In genomic region chr7:144180885-144181284, GRCm38 (mm10) we compare ENCODE assay signal across 9 mouse cellular contexts.
A peak's percentile ranks its signal among the peaks of the same experiment; 100 is the strongest.
DNase-seq lines count a peak whose midpoint lies in the region; ATAC-seq and TF ChIP-seq lines count a peak whose summit lies in the region.
"Had no signal": no experiment of that assay in that cellular context is flagged by ENCODE, and none has a peak within 500 bp of the region (broad histone marks: within the 10 kb centered on the region; RNA-seq: fewer than 3 reads in every experiment).

No protein-coding gene starts in this region.

- intact Hi-C loops in left cerebral cortex, postnatal 36 days (cut with DNase I): no loop called here

- 22% methylated on average over 6 of the region's 6 CpGs for WGBS in heart, postnatal 0 days
- 26% methylated on average over 6 of the region's 6 CpGs for WGBS in hindbrain, embryonic 11.5 days
- WGBS in midbrain, embryonic 16.5 days: 23% methylated on average over 6 of the region's 6 CpGs

- peak; percentile 77 for TF ChIP-seq CTCF in heart, postnatal 0 days (IDR thresholded peaks at IDR 0.05; ENCODE audit: low read depth)
- TF ChIP-seq CTCF in testis, adult 2 months (IDR thresholded peaks at IDR 0.05; ENCODE audit: control insufficient read depth, insufficient read depth, insufficient replicate concordance, low read depth, low read length): peak; percentile 90

- TF ChIP-seq POLR2A in testis, adult 2 months (IDR thresholded peaks at IDR 0.05; ENCODE audit: control insufficient read depth, low read depth, low read length): no peak

- peak; percentile 47 for DNase-seq in heart, postnatal 0 days (ENCODE audit: low spot score)
- DNase-seq in heart, adult 9 months (ENCODE audit: low spot score in 2 of 2): no peak
- DNase-seq in NIH3T3 (ENCODE audit: low read depth): peak; percentile 61
- peak; percentile 82 to 88 for DNase-seq in cerebellum, postnatal 14 days
- DNase-seq in hindbrain, embryonic 11.5 days (ENCODE audit: low spot score): peak; percentile 81
- peak; percentile 66 to 75 for DNase-seq in left cerebral cortex, postnatal 36 days (ENCODE audit: low spot score in 2 of 2)

- H3K4me2 ChIP-seq in heart, postnatal 0 days (ENCODE audit: low read depth, low read length): no peak overlapping the region
- no peak overlapping the region for H3K4me2 ChIP-seq in hindbrain, embryonic 11.5 days (replicated peaks; ENCODE audit: low read depth, low read length)
- no peak overlapping the region for H3K4me2 ChIP-seq in midbrain, embryonic 16.5 days (ENCODE audit: low read length)

- no peak overlapping the region for H3K27ac ChIP-seq in heart, postnatal 0 days (ENCODE audit: low read depth)
- no peak overlapping the region for H3K27ac ChIP-seq in hindbrain, embryonic 11.5 days (ENCODE audit: low read depth, low read length)
- H3K27ac ChIP-seq in midbrain, embryonic 16.5 days (ENCODE audit: low read length): no peak overlapping the region
- no peak overlapping the region for H3K27ac ChIP-seq in testis, adult 2 months (ENCODE audit: control insufficient read depth, insufficient read depth, low read depth, low read length)

- H3K9me3 ChIP-seq in heart, postnatal 0 days (replicated peaks; ENCODE audit: control insufficient read depth, low read length): no peaks in the 10 kb centered on the region
- H3K9me3 ChIP-seq in hindbrain, embryonic 11.5 days (ENCODE audit: control insufficient read depth, low read length): no peaks in the 10 kb centered on the region
- no peaks in the 10 kb centered on the region for H3K9me3 ChIP-seq in midbrain, embryonic 16.5 days (replicated peaks; ENCODE audit: control insufficient read depth, low read length, poor library complexity, severe bottlenecking)
- H3K9me3 ChIP-seq: megakaryocyte, embryonic 14.5 days had no signal

- H3K36me3 ChIP-seq in heart, postnatal 0 days (replicated peaks; ENCODE audit: control insufficient read depth, insufficient read depth, low read length): no peaks in the 10 kb centered on the region
- no peaks in the 10 kb centered on the region for H3K36me3 ChIP-seq in hindbrain, embryonic 11.5 days (ENCODE audit: control insufficient read depth, insufficient read depth, low read length)
- no peaks in the 10 kb centered on the region; the same call in 1 of the 2 replicates for H3K36me3 ChIP-seq in midbrain, embryonic 16.5 days (ENCODE audit: control insufficient read depth, insufficient read depth, low read length)
- H3K36me3 ChIP-seq in testis, adult 2 months (ENCODE audit: control insufficient read depth, insufficient read depth, low read length): no peaks in the 10 kb centered on the region

- TF ChIP-seq EP300 in heart, postnatal 0 days (IDR thresholded peaks at IDR 0.05; ENCODE audit: low read depth): no peak

- no peak overlapping the region for H3K9ac ChIP-seq in heart, postnatal 0 days (replicated peaks; ENCODE audit: low read depth, low read length)
- no peak overlapping the region for H3K9ac ChIP-seq in hindbrain, embryonic 11.5 days (ENCODE audit: low read depth, low read length)
- H3K9ac ChIP-seq in midbrain, embryonic 16.5 days (ENCODE audit: low read depth, low read length): no peak overlapping the region

- no peaks in the 10 kb centered on the region for H3K4me1 ChIP-seq in heart, postnatal 0 days (ENCODE audit: control insufficient read depth, insufficient read depth)
- no peaks in the 10 kb centered on the region for H3K4me1 ChIP-seq in hindbrain, embryonic 11.5 days (replicated peaks; ENCODE audit: control insufficient read depth, insufficient read depth, low read length)
- peaks cover 14% of the 10 kb centered on the region for H3K4me1 ChIP-seq in midbrain, embryonic 16.5 days (ENCODE audit: control insufficient read depth, insufficient read depth, low read length)
- no peaks in the 10 kb centered on the region; the same call in 1 of the 2 replicates for H3K4me1 ChIP-seq in testis, adult 2 months (ENCODE audit: control insufficient read depth, insufficient read depth, low read length)
- H3K4me1 ChIP-seq: megakaryocyte, embryonic 14.5 days had no signal

- ATAC-seq in heart, postnatal 0 days (ENCODE audit: insufficient read depth, low read depth): no peak
- peak; percentile 35; the same call in 1 of the 2 replicates for ATAC-seq in hindbrain, embryonic 11.5 days (ENCODE audit: low FRiP score)
- ATAC-seq in midbrain, embryonic 16.5 days: peak; percentile 37; the same call in 1 of the 2 replicates

- H3K4me3 ChIP-seq in heart, postnatal 0 days (ENCODE audit: low read depth, low read length): no peak overlapping the region
- H3K4me3 ChIP-seq in hindbrain, embryonic 11.5 days (ENCODE audit: low read depth, low read length): no peak overlapping the region
- H3K4me3 ChIP-seq in midbrain, embryonic 16.5 days (ENCODE audit: low read depth, low read length): no peak overlapping the region
- no peak overlapping the region for H3K4me3 ChIP-seq in testis, adult 2 months (ENCODE audit: control insufficient read depth, low read depth, low read length)
- H3K4me3 ChIP-seq: megakaryocyte, embryonic 14.5 days had no signal

- H3K27me3 ChIP-seq in heart, postnatal 0 days (ENCODE audit: control insufficient read depth, insufficient read depth, low read length): peaks cover 14% of the 10 kb centered on the region; the same call in 1 of the 2 replicates
- H3K27me3 ChIP-seq in hindbrain, embryonic 11.5 days (ENCODE audit: control insufficient read depth, insufficient read depth, low read length): no peaks in the 10 kb centered on the region
- H3K27me3 ChIP-seq in midbrain, embryonic 16.5 days (ENCODE audit: control insufficient read depth, insufficient read depth, low read depth, low read length): no peaks in the 10 kb centered on the region
- H3K27me3 ChIP-seq in testis, adult 2 months (ENCODE audit: control insufficient read depth, insufficient read depth, low read length): no peaks in the 10 kb centered on the region

Comparison
In these comparisons a context has a peak if more than half of its experiments do, and no peak if none do; other contexts are left out.
1. DNase-seq: peak in heart, postnatal 0 days (single experiment), NIH3T3 (single experiment), cerebellum, postnatal 14 days (2 of 2), hindbrain, embryonic 11.5 days (single experiment) and left cerebral cortex, postnatal 36 days (2 of 2); none in heart, adult 9 months (0 of 2).